Mouse (Mus musculus) ES-E14 (cell line): ENCODE measurements around the gene Sh2d5.
A peak's percentile ranks its signal among the peaks of the same experiment; 100 is the strongest.

Experiments used
- CHD2 ChIP-seq: IDR thresholded peaks from 2 replicates; pipeline ENCODE4 v1.6.1; 2014; ENCODE audit warnings: mild to moderate bottlenecking, low read depth, low read length, inconsistent platforms
- HCFC1 ChIP-seq: IDR thresholded peaks from 2 replicates; pipeline ENCODE4 v1.6.1; 2012; ENCODE audit warnings: low read length, inconsistent platforms, borderline replicate concordance; ENCODE audit not compliant: insufficient read depth
- MAFK ChIP-seq: IDR thresholded peaks from 2 replicates; pipeline ENCODE4 v1.6.1; 2014; ENCODE audit warnings: mild to moderate bottlenecking, low read depth, low read length, inconsistent platforms; ENCODE audit not compliant: insufficient read depth
- ZC3H11A ChIP-seq: IDR thresholded peaks from 2 replicates; pipeline ENCODE4 v1.6.1; 2012; ENCODE audit warnings: low read depth, mild to moderate bottlenecking, inconsistent platforms, low read length, borderline replicate concordance
- ZNF384 ChIP-seq: IDR thresholded peaks from 2 replicates; pipeline ENCODE4 v1.6.1; 2012; ENCODE audit warnings: low read depth, low read length, inconsistent platforms

- TF ChIP-seq MAFK (peak; percentile 72), ZNF384 (no peak), HCFC1 (no peak), CHD2 (no peak), ZC3H11A (no peak)
Measured at GRCm38 (mm10) chr4:138246756-138247665, 3.2 kb upstream of the Sh2d5 start.
